Mouse (Mus musculus) Patski (cell line): ENCODE data around the gene Slc38a8. TPM values are rescaled to one million over a fixed set of nuclear protein-coding genes. Genes with fewer than 3 reads are reported as not detected.

Experiments used
- ATAC-seq: fragments of 100-300 bp; one replicate; pipeline ENCODE4 v1.8.0; 2021
- CTCF ChIA-PET: fragments of 350-600 bp; sonication (Branson Sonifier 250); formaldehyde crosslinking; loops from one replicate; lab custom pipeline; 2022; ENCODE audit warnings: inconsistent platforms; lab: Charles Lee
- POLR2A ChIA-PET: fragments of 350-600 bp; sonication (Branson Sonifier 250); formaldehyde crosslinking; loops from one replicate; lab custom pipeline; 2022; ENCODE audit warnings: antibody characterized with exemption, inconsistent platforms; lab: Charles Lee
- DNase-seq: peaks from one replicate; pipeline ENCODE4 v3.0.0-alpha.2; 2011; ENCODE audit warnings: low read depth, low spot score
- H3K27me3 ChIP-seq: fragments of 371-371 bp; one replicate; pipeline ENCODE4 v1.5.1; 2021
- CTCF ChIP-seq: fragments of 100-300 bp; IDR thresholded peaks from one replicate; pipeline ENCODE4 v1.5.1; 2021
- in situ Hi-C: fragments of 300-500 bp; cut with MboI; formaldehyde crosslinking; loops from 3 replicates; pipeline ENCODE4 v1.11.1; 2018; ENCODE audit warnings: low pct_unique_long_range_greater_than_20kb, mixed read lengths
- polyA plus RNA-seq: library from polyadenylated mRNA; unstranded; gene quantifications from one replicate; pipeline ENCODE4 v1.2.3, GENCODE M21; 2021

Gene Slc38a8
- polyA plus RNA-seq: not detected

- ChIA-PET CTCF (no interaction called here), POLR2A (no interaction called here)
- no peak for ATAC-seq
- no peak for TF ChIP-seq CTCF
- no peaks in the 10 kb centered on the region for H3K27me3 ChIP-seq
- DNase-seq: no peak
- in situ Hi-C loops: no loop called here
These were observed at the start of gene Slc38a8 for GRCm38 (mm10) chr8:119501598-119501997. Gene Slc38a8, minus strand, starts transcription at chr8:119501698.

GRCm38 (mm10) chr8:119548560-119549113 lies 47.1 kb upstream of the Slc38a8 start:
- ATAC-seq: no peak
- ChIA-PET POLR2A (no interaction called here), CTCF (interaction anchor here (0.8 to 1.4 kb wide), 3 partner anchors 9 to 108 kb away, joined by 3 read pairs; no protein-coding TSS in a partner anchor)
- in situ Hi-C loops: no loop called here
- no peak for TF ChIP-seq CTCF
- DNase-seq: no peak
- no peaks in the 10 kb centered on the region for H3K27me3 ChIP-seq

GRCm38 (mm10) chr8:119547019-119547691 lies 45.7 kb upstream of the Slc38a8 start:
- ATAC-seq (no peak), DNase-seq (no peak)
- in situ Hi-C loops: no loop called here
- no peak for TF ChIP-seq CTCF
- H3K27me3 ChIP-seq: no peaks in the 10 kb centered on the region
- ChIA-PET CTCF (interaction anchor here (1.1 to 1.4 kb wide), 2 partner anchors 13 to 107 kb away, joined by 3 read pairs; no protein-coding TSS in a partner anchor), POLR2A (interaction anchor here (0.8 kb wide), 1 partner anchor 9 kb away, joined by 3 read pairs; no protein-coding TSS in a partner anchor)

GRCm38 (mm10) chr8:119545791-119546190 lies 44.3 kb upstream of the Slc38a8 start:
- CTCF ChIA-PET: no interaction called here
- POLR2A ChIA-PET: no interaction called here
- no peak for TF ChIP-seq CTCF
- H3K27me3 ChIP-seq: no peaks in the 10 kb centered on the region
- ATAC-seq: no peak
- DNase-seq: no peak
- in situ Hi-C loops: no loop called here

GRCm38 (mm10) chr8:119545180-119545579 lies 43.7 kb upstream of the Slc38a8 start:
- in situ Hi-C loops: no loop called here
- DNase-seq: no peak
- no peaks in the 10 kb centered on the region for H3K27me3 ChIP-seq
- no peak for ATAC-seq
- ChIA-PET CTCF (no interaction called here), POLR2A (interaction anchor here (1.3 kb wide), 1 partner anchor 14 kb away, joined by 4 read pairs; no protein-coding TSS in a partner anchor)
- no peak for TF ChIP-seq CTCF

- in situ Hi-C loops: no loop called here
- no peaks in the 10 kb centered on the region for H3K27me3 ChIP-seq
- ATAC-seq: no peak
- POLR2A ChIA-PET: interaction anchor here (1.3 kb wide), 1 partner anchor 13 kb away, joined by 4 read pairs; no protein-coding TSS in a partner anchor
- DNase-seq: no peak
- CTCF ChIA-PET: no interaction called here
- TF ChIP-seq CTCF: no peak
These were observed 43.1 kb upstream of the Slc38a8 start for GRCm38 (mm10) chr8:119544606-119545005.

GRCm38 (mm10) chr8:119531973-119532372 lies 30.5 kb upstream of the Slc38a8 start:
- ATAC-seq (no peak), DNase-seq (no peak)
- no peaks in the 10 kb centered on the region for H3K27me3 ChIP-seq
- TF ChIP-seq CTCF: no peak
- ChIA-PET POLR2A (interaction anchor here (0.5 to 1.3 kb wide), 2 partner anchors 13 to 21 kb away, joined by 4 to 5 read pairs; no protein-coding TSS in a partner anchor), CTCF (no interaction called here)
- in situ Hi-C loops: no loop called here

- no peak for DNase-seq
- no peaks in the 10 kb centered on the region for H3K27me3 ChIP-seq
- no peak for ATAC-seq
- TF ChIP-seq CTCF: no peak
- ChIA-PET CTCF (no interaction called here), POLR2A (interaction anchor here (0.5 to 1.3 kb wide), 2 partner anchors 13 to 22 kb away, joined by 4 to 5 read pairs; no protein-coding TSS in a partner anchor)
- in situ Hi-C loops: no loop called here
These were observed 29.9 kb upstream of the Slc38a8 start for GRCm38 (mm10) chr8:119531397-119531796.

GRCm38 (mm10) chr8:119530937-119531336 lies 29.4 kb upstream of the Slc38a8 start:
- ChIA-PET POLR2A (interaction anchor here (1.3 kb wide), 1 partner anchor 14 kb away, joined by 4 read pairs; no protein-coding TSS in a partner anchor), CTCF (no interaction called here)
- no peaks in the 10 kb centered on the region for H3K27me3 ChIP-seq
- in situ Hi-C loops: no loop called here
- no peak for TF ChIP-seq CTCF
- ATAC-seq: no peak
- no peak for DNase-seq

GRCm38 (mm10) chr8:119528762-119529161 lies 27.3 kb upstream of the Slc38a8 start:
- CTCF ChIA-PET: no interaction called here
- H3K27me3 ChIP-seq: no peaks in the 10 kb centered on the region
- DNase-seq (no peak), ATAC-seq (no peak)
- POLR2A ChIA-PET: no interaction called here
- in situ Hi-C loops: no loop called here
- no peak for TF ChIP-seq CTCF

GRCm38 (mm10) chr8:119520102-119520501 lies 18.6 kb upstream of the Slc38a8 start:
- H3K27me3 ChIP-seq: no peaks in the 10 kb centered on the region
- CTCF ChIA-PET: no interaction called here
- ATAC-seq: no peak
- no peak for DNase-seq
- in situ Hi-C loops: no loop called here
- POLR2A ChIA-PET: no interaction called here
- TF ChIP-seq CTCF: no peak
